Comparison of ENCODE assay signal across 15 mouse cellular contexts in genomic region chr7:80866514-80867147, GRCm38 (mm10). TPM values are rescaled to one million over a fixed set of nuclear protein-coding genes. Genes with fewer than 3 reads are reported as not detected.
DNase-seq lines count a peak whose midpoint lies in the region; ATAC-seq and TF ChIP-seq lines count a peak whose summit lies in the region.
"Had no signal": no experiment of that assay in that cellular context is flagged by ENCODE, and none has a peak within 500 bp of the region (broad histone marks: within the 10 kb centered on the region; RNA-seq: fewer than 3 reads in every experiment).

No protein-coding gene starts in this region.

- no peaks in the 10 kb centered on the region for H3K9me3 ChIP-seq in embryonic facial prominence, embryonic 15.5 days (replicated peaks)
- no peaks in the 10 kb centered on the region for H3K9me3 ChIP-seq in embryonic facial prominence, embryonic 10.5 days
- H3K9me3 ChIP-seq in liver, embryonic 13.5 days (replicated peaks): no peaks in the 10 kb centered on the region
- no peaks in the 10 kb centered on the region for H3K9me3 ChIP-seq in forebrain, embryonic 14.5 days (replicated peaks; ENCODE audit: control insufficient read depth, low read length)

- no peak overlapping the region for H3K9ac ChIP-seq in embryonic facial prominence, embryonic 15.5 days
- H3K9ac ChIP-seq in liver, embryonic 13.5 days: peak overlapping the region; percentile 33; the same call in 1 of the 2 replicates
- H3K9ac ChIP-seq in forebrain, embryonic 14.5 days (ENCODE audit: low read length): no peak overlapping the region
- H3K9ac ChIP-seq: liver, embryonic 14.5 days had no signal

- DNase-seq in embryonic facial prominence, embryonic 10.5 days (ENCODE audit: low spot score): no peak
- DNase-seq in thymus, adult 2 months: no peak
- DNase-seq in thymus, adult 18-20 months: no peak
- no peak for DNase-seq in liver, embryonic 13.5 days
- DNase-seq in testis, postnatal 10 days (ENCODE audit: low spot score): no peak
- no peak for DNase-seq in forebrain, embryonic 14.5 days (ENCODE audit: low spot score)
- DNase-seq in frontal cortex, adult 2 months (ENCODE audit: extremely low spot score in 1 of 2, low spot score in 1 of 2): no peak
- DNase-seq: B cell, adult 2 months; cerebellum, postnatal 25 days; heart, adult 18-20 months; heart, postnatal 36 days; right cerebral cortex, adult 18-20 months had no signal

- TF ChIP-seq POLR2A in thymus, adult 2 months (IDR thresholded peaks at IDR 0.05; ENCODE audit: control insufficient read depth, extremely low read depth, insufficient read depth, low read length, poor library complexity): no peak

- H3K27ac ChIP-seq in embryonic facial prominence, embryonic 15.5 days (replicated peaks): 0 out of 2 replicates have a peak overlapping the region, but pooled peaks have one; percentile 4
- H3K27ac ChIP-seq in embryonic facial prominence, embryonic 10.5 days (replicated peaks): no peak overlapping the region
- H3K27ac ChIP-seq in thymus, adult 2 months (ENCODE audit: control insufficient read depth, insufficient read depth, low read length): peak overlapping the region; percentile 97
- H3K27ac ChIP-seq in liver, embryonic 13.5 days: no peak overlapping the region
- H3K27ac ChIP-seq in forebrain, embryonic 14.5 days (ENCODE audit: low read depth, low read length): no peak overlapping the region
- H3K27ac ChIP-seq: left cerebral cortex, adult 2 months; liver, embryonic 14.5 days had no signal

- H3K4me3 ChIP-seq in embryonic facial prominence, embryonic 15.5 days (replicated peaks): no peak overlapping the region
- H3K4me3 ChIP-seq in embryonic facial prominence, embryonic 10.5 days: no peak overlapping the region
- H3K4me3 ChIP-seq in thymus, adult 2 months (ENCODE audit: control insufficient read depth, insufficient read depth, low read length): no peak overlapping the region
- H3K4me3 ChIP-seq in liver, embryonic 13.5 days (replicated peaks): no peak overlapping the region
- H3K4me3 ChIP-seq in forebrain, embryonic 14.5 days (ENCODE audit: low read depth, low read length): no peak overlapping the region
- H3K4me3 ChIP-seq: left cerebral cortex, adult 2 months had no signal

- no peak for ATAC-seq in embryonic facial prominence, embryonic 15.5 days (ENCODE audit: insufficient number of reproducible peaks, low FRiP score, low TSS enrichment, low read depth)
- peak; percentile 37; the same call in 1 of the 2 replicates for ATAC-seq in liver, embryonic 13.5 days (ENCODE audit: low read depth)
- no peak for ATAC-seq in forebrain, embryonic 14.5 days

- WGBS in embryonic facial prominence, embryonic 15.5 days: 82% methylated on average over 7 of the region's 7 CpGs
- 83% methylated on average over 7 of the region's 7 CpGs for WGBS in embryonic facial prominence, embryonic 10.5 days
- WGBS in thymus, adult 2 months: 92% methylated on average over 7 of the region's 7 CpGs
- 40% methylated on average over 7 of the region's 7 CpGs for WGBS in liver, embryonic 13.5 days (ENCODE audit: insufficient replicate concordance)
- 92% methylated on average over 7 of the region's 7 CpGs for WGBS in forebrain, embryonic 14.5 days

- TF ChIP-seq CTCF in thymus, adult 2 months (IDR thresholded peaks at IDR 0.05; ENCODE audit: borderline replicate concordance, control insufficient read depth, extremely low read depth, insufficient read depth, low read length, poor library complexity): no peak

- H3K4me1 ChIP-seq in embryonic facial prominence, embryonic 15.5 days: peaks cover 17% of the 10 kb centered on the region
- peaks cover 27% of the 10 kb centered on the region for H3K4me1 ChIP-seq in embryonic facial prominence, embryonic 10.5 days
- H3K4me1 ChIP-seq in thymus, adult 2 months (replicated peaks; ENCODE audit: control insufficient read depth, insufficient read depth, low read length): peaks cover 31% of the 10 kb centered on the region
- peaks cover 46% of the 10 kb centered on the region for H3K4me1 ChIP-seq in liver, embryonic 13.5 days (replicated peaks)
- H3K4me1 ChIP-seq in forebrain, embryonic 14.5 days (ENCODE audit: control insufficient read depth, insufficient read depth, low read length): peaks cover 15% of the 10 kb centered on the region

- H3K4me2 ChIP-seq in embryonic facial prominence, embryonic 15.5 days (replicated peaks): no peak overlapping the region
- H3K4me2 ChIP-seq in liver, embryonic 13.5 days: 0 out of 2 replicates have a peak overlapping the region, but pooled peaks have one; percentile 14
- H3K4me2 ChIP-seq in forebrain, embryonic 14.5 days (ENCODE audit: low read length): no peak overlapping the region

- peaks cover 68% of the 10 kb centered on the region for H3K36me3 ChIP-seq in embryonic facial prominence, embryonic 15.5 days
- peaks cover 87% of the 10 kb centered on the region for H3K36me3 ChIP-seq in embryonic facial prominence, embryonic 10.5 days (replicated peaks)
- peaks cover 29% of the 10 kb centered on the region for H3K36me3 ChIP-seq in thymus, adult 2 months (ENCODE audit: control insufficient read depth, insufficient read depth, low read length)
- peaks cover 6% of the 10 kb centered on the region; the same call in 1 of the 2 replicates for H3K36me3 ChIP-seq in liver, embryonic 13.5 days
- H3K36me3 ChIP-seq in forebrain, embryonic 14.5 days (ENCODE audit: control insufficient read depth, insufficient read depth, low read length): peaks cover 79% of the 10 kb centered on the region

- H3K27me3 ChIP-seq in embryonic facial prominence, embryonic 15.5 days: no peaks in the 10 kb centered on the region
- no peaks in the 10 kb centered on the region for H3K27me3 ChIP-seq in embryonic facial prominence, embryonic 10.5 days (replicated peaks; ENCODE audit: low read depth, poor library complexity, severe bottlenecking)
- no peaks in the 10 kb centered on the region for H3K27me3 ChIP-seq in thymus, adult 2 months (ENCODE audit: control insufficient read depth, insufficient read depth, low read length)
- H3K27me3 ChIP-seq in liver, embryonic 13.5 days: no peaks in the 10 kb centered on the region
- no peaks in the 10 kb centered on the region for H3K27me3 ChIP-seq in forebrain, embryonic 14.5 days (replicated peaks; ENCODE audit: control insufficient read depth, insufficient read depth, low read length)

RNA-seq across cellular contexts. Expression of gene Zscan2, which starts 5.9 kb away (rescaled TPM):
- polyA plus RNA-seq in embryonic facial prominence, embryonic 15.5 days (2015; fragmentation: Nextera tagmentation; extraction: Ambion mirVana): 1.9 and 2.4 TPM in 2 replicates
- polyA plus RNA-seq in embryonic facial prominence, embryonic 10.5 days (2016; fragmentation: Nextera tagmentation; extraction: Ambion mirVana): 3.0 and 3.5 TPM in 2 replicates
- 25.5 and 26.2 TPM in 2 replicates for polyA plus RNA-seq in thymus, adult 2 months (2012; rRNA removed)
- polyA plus RNA-seq in liver, embryonic 13.5 days (2015; fragmentation: Nextera tagmentation; extraction: Ambion mirVana): 0.31 and 0.37 TPM in 2 replicates
- 5.6 and 5.7 TPM in 2 replicates for polyA plus RNA-seq in forebrain, embryonic 14.5 days (2014; fragmentation: Nextera tagmentation; extraction: Ambion mirVana)
- 12.0 and 13.6 TPM in 2 replicates for polyA plus RNA-seq in frontal cortex, adult 2 months (2012; rRNA removed)

RNA-seq across cellular contexts. Expression of gene Wdr73, which starts 34.4 kb away (rescaled TPM):
- polyA plus RNA-seq in embryonic facial prominence, embryonic 15.5 days (2015; fragmentation: Nextera tagmentation; extraction: Ambion mirVana): 28.6 and 29.4 TPM in 2 replicates
- 49.1 and 52.0 TPM in 2 replicates for polyA plus RNA-seq in embryonic facial prominence, embryonic 10.5 days (2016; fragmentation: Nextera tagmentation; extraction: Ambion mirVana)
- polyA plus RNA-seq in thymus, adult 2 months (2012; rRNA removed): 27.2 and 31.3 TPM in 2 replicates
- 22.5 and 25.3 TPM in 2 replicates for polyA plus RNA-seq in liver, embryonic 13.5 days (2015; fragmentation: Nextera tagmentation; extraction: Ambion mirVana)
- polyA plus RNA-seq in forebrain, embryonic 14.5 days (2014; fragmentation: Nextera tagmentation; extraction: Ambion mirVana): 36.3 and 38.1 TPM in 2 replicates
- 28.0 and 28.9 TPM in 2 replicates for polyA plus RNA-seq in frontal cortex, adult 2 months (2012; rRNA removed)

RNA-seq across cellular contexts. Expression of gene Nmb, which starts 38.2 kb away (rescaled TPM):
- 8.4 and 9.0 TPM in 2 replicates for polyA plus RNA-seq in embryonic facial prominence, embryonic 15.5 days (2015; fragmentation: Nextera tagmentation; extraction: Ambion mirVana)
- polyA plus RNA-seq in embryonic facial prominence, embryonic 10.5 days (2016; fragmentation: Nextera tagmentation; extraction: Ambion mirVana): 7.0 and 7.4 TPM in 2 replicates
- 20.1 and 24.5 TPM in 2 replicates for polyA plus RNA-seq in thymus, adult 2 months (2012; rRNA removed)
- 1.5 and 1.6 TPM in 2 replicates for polyA plus RNA-seq in liver, embryonic 13.5 days (2015; fragmentation: Nextera tagmentation; extraction: Ambion mirVana)
- 3.8 and 7.9 TPM in 2 replicates for polyA plus RNA-seq in forebrain, embryonic 14.5 days (2014; fragmentation: Nextera tagmentation; extraction: Ambion mirVana)
- polyA plus RNA-seq in frontal cortex, adult 2 months (2012; rRNA removed): 74.1 and 95.3 TPM in 2 replicates

RNA-seq across cellular contexts. Expression of gene Iqgap1, which starts 40.9 kb away (rescaled TPM):
- 75.3 and 75.9 TPM in 2 replicates for polyA plus RNA-seq in embryonic facial prominence, embryonic 15.5 days (2015; fragmentation: Nextera tagmentation; extraction: Ambion mirVana)
- 29.2 and 29.3 TPM in 2 replicates for polyA plus RNA-seq in embryonic facial prominence, embryonic 10.5 days (2016; fragmentation: Nextera tagmentation; extraction: Ambion mirVana)
- polyA plus RNA-seq in thymus, adult 2 months (2012; rRNA removed): 112 and 119 TPM in 2 replicates
- 13.1 and 15.6 TPM in 2 replicates for polyA plus RNA-seq in liver, embryonic 13.5 days (2015; fragmentation: Nextera tagmentation; extraction: Ambion mirVana)
- polyA plus RNA-seq in forebrain, embryonic 14.5 days (2014; fragmentation: Nextera tagmentation; extraction: Ambion mirVana): 16.5 and 21.5 TPM in 2 replicates
- 23.5 and 26.2 TPM in 2 replicates for polyA plus RNA-seq in frontal cortex, adult 2 months (2012; rRNA removed)

Comparison
In these comparisons a context has a peak if more than half of its experiments do, and no peak if none do; other contexts are left out.
1. H3K27ac ChIP-seq: peak in embryonic facial prominence, embryonic 15.5 days (single experiment) and thymus, adult 2 months (single experiment); none in embryonic facial prominence, embryonic 10.5 days (single experiment), liver, embryonic 13.5 days (single experiment) and forebrain, embryonic 14.5 days (single experiment).